Mouse (Mus musculus): ENCODE measurements around the gene Il10.

DNA sequence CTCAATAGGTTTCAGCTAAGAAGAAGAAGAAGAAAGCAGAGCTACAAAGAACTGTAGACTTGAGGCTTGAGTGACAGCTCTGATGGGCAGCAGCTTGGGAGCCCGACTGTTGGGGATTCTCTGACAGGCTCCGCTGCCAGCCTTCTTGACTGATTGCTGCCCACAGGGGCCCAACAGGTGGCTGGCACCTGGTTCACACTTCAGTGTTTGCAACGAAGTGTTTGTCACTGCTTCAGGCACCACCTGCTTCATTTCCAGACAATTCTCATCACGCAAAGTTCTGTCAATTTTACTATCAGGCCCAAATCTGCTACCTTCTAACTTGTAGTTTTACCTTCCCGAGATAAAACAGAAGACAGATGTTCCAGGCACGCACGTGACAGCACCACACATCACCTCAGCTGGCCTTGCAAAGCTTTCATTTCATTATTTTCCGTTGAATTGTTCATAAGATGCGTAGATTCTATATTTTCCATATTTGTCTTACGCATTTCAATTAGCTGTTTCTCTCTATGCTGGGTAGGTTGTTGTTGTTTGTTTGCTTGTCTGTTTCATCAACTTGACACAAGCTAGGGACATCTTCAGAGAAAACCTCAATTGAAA is 18.9 kb downstream of the Il10 start:
- no peak for TF ChIP-seq POLR2A (IDR thresholded peaks at IDR 0.05; ENCODE audit: control insufficient read depth, low read depth, low read length)
- no peak for TF ChIP-seq CTCF (IDR thresholded peaks at IDR 0.05; ENCODE audit: control insufficient read depth, insufficient read depth, insufficient replicate concordance, low read depth, low read length)
